Mouse (Mus musculus) MEL (cell line): ENCODE results near the gene D1Ertd622e. TPM values are rescaled to one million over a fixed set of nuclear protein-coding genes. Genes with fewer than 3 reads are reported as not detected.
A peak's percentile ranks its signal among the peaks of the same experiment; 100 is the strongest.

Experiments
- DNase-seq: peaks from one replicate; pipeline ENCODE4 v3.0.0; 2011; ENCODE audit warnings: low read depth, low spot score
- H3K27ac ChIP-seq: 2 replicates; pipeline ENCODE4 v1.5.1; 2012; ENCODE audit warnings: low read depth, mild to moderate bottlenecking, control low read depth, low read length, moderate library complexity; ENCODE audit not compliant: control insufficient read depth
- H3K27me3 ChIP-seq, 2 experiments: fragments of 150-350 bp in 1 of 2; sonication (generic) in 1 of 2; 2 replicates each; pipeline ENCODE4 v1.6.1; 2012; ENCODE audit warnings: low read length in 2 of 2, mild to moderate bottlenecking in 2 of 2, improper control_type of control experiment in 1 of 2, moderate library complexity in 1 of 2; ENCODE audit not compliant: insufficient read depth in 2 of 2, control insufficient read depth in 1 of 2
- H3K36me3 ChIP-seq, 2 experiments: 2 replicates each; pipeline ENCODE4 v1.6.1; 2012 to 2014; ENCODE audit warnings: low read length in 2 of 2, improper control_type of control experiment in 1 of 2, inconsistent platforms in 1 of 2, mild to moderate bottlenecking in 1 of 2; ENCODE audit not compliant: insufficient read depth in 2 of 2, control insufficient read depth in 1 of 2
- H3K4me1 ChIP-seq, 2 experiments: fragments of 150-350 bp in 1 of 2; sonication (generic) in 1 of 2; 2 replicates each; pipeline ENCODE4 v1.6.1; 2012; ENCODE audit warnings: low read length in 2 of 2, improper control_type of control experiment in 1 of 2, mild to moderate bottlenecking in 1 of 2; ENCODE audit not compliant: insufficient read depth in 2 of 2, control insufficient read depth in 1 of 2
- H3K4me3 ChIP-seq, 2 experiments: fragments of 150-350 bp in 1 of 2; sonication (generic) in 1 of 2; 2 replicates each; pipeline ENCODE4 v1.5.1; 2012; ENCODE audit warnings: low read depth in 2 of 2, low read length in 2 of 2, mild to moderate bottlenecking in 2 of 2, moderate library complexity in 2 of 2, control low read depth in 1 of 2, improper control_type of control experiment in 1 of 2; ENCODE audit not compliant: control insufficient read depth in 1 of 2, insufficient read depth in 1 of 2
- H3K79me2 ChIP-seq: 2 replicates; pipeline ENCODE4 v1.6.1; 2012; ENCODE audit warnings: mild to moderate bottlenecking, low read length, moderate library complexity; ENCODE audit not compliant: control insufficient read depth, poor library complexity, insufficient read depth
- H3K9ac ChIP-seq: 2 replicates; pipeline ENCODE4 v1.6.1; 2012; ENCODE audit warnings: low read depth, mild to moderate bottlenecking, control low read depth, low read length, moderate library complexity; ENCODE audit not compliant: control insufficient read depth, poor library complexity, severe bottlenecking
- H3K9me3 ChIP-seq: fragments of 150-350 bp; sonication (generic); replicated peaks from 2 replicates; pipeline ENCODE4 v1.6.1; 2012; ENCODE audit warnings: mild to moderate bottlenecking, low read length, improper control_type of control experiment, moderate library complexity; ENCODE audit not compliant: insufficient read depth
- BHLHE40 ChIP-seq: IDR thresholded peaks from 2 replicates; pipeline ENCODE4 v1.6.1; 2012; ENCODE audit warnings: low read depth, mild to moderate bottlenecking, inconsistent platforms, low read length, improper control_type of control experiment, borderline replicate concordance
- CHD1 ChIP-seq: IDR thresholded peaks from 2 replicates; pipeline ENCODE4 v1.6.1; 2012; ENCODE audit warnings: low read depth, mild to moderate bottlenecking, inconsistent platforms, low read length, improper control_type of control experiment
- E2F4 ChIP-seq: IDR thresholded peaks from 2 replicates; pipeline ENCODE4 v1.6.1; 2011; ENCODE audit warnings: low read depth, low read length, improper control_type of control experiment, borderline replicate concordance
- ELF1 ChIP-seq: IDR thresholded peaks from 2 replicates; pipeline ENCODE4 v1.6.1; 2014; ENCODE audit warnings: low read depth, mild to moderate bottlenecking, inconsistent platforms, low read length, improper control_type of control experiment, moderate library complexity
- EP300 ChIP-seq, 2 experiments: IDR thresholded peaks; 2 replicates each; pipeline ENCODE4 v1.6.1; 2011; ENCODE audit warnings: improper control_type of control experiment in 2 of 2, low read length in 2 of 2, low read depth in 1 of 2, mild to moderate bottlenecking in 1 of 2
- ETS1 ChIP-seq: IDR thresholded peaks from 2 replicates; pipeline ENCODE4 v1.6.1; 2012; ENCODE audit warnings: low read depth, mild to moderate bottlenecking, inconsistent platforms, low read length, improper control_type of control experiment, moderate library complexity
- JUND ChIP-seq: IDR thresholded peaks from 2 replicates; pipeline ENCODE4 v1.6.1; 2011; ENCODE audit warnings: low read depth, mild to moderate bottlenecking, improper control_type of control experiment, low read length
- MAZ ChIP-seq: IDR thresholded peaks from 2 replicates; pipeline ENCODE4 v1.6.1; 2012; ENCODE audit warnings: low read depth, mild to moderate bottlenecking, inconsistent platforms, low read length, improper control_type of control experiment
- MYB ChIP-seq: IDR thresholded peaks from 2 replicates; pipeline ENCODE4 v1.6.1; 2011; ENCODE audit warnings: mild to moderate bottlenecking, low read depth, low read length, improper control_type of control experiment
- MYC ChIP-seq: IDR thresholded peaks from 2 replicates; pipeline ENCODE4 v1.6.1; 2011; ENCODE audit warnings: low read depth, mild to moderate bottlenecking, low read length, improper control_type of control experiment, moderate library complexity
- POLR2AphosphoS2 ChIP-seq: IDR thresholded peaks from 2 replicates; pipeline ENCODE4 v1.6.1; 2011; ENCODE audit warnings: low read length, improper control_type of control experiment
- RCOR1 ChIP-seq: IDR thresholded peaks from 2 replicates; pipeline ENCODE4 v1.6.1; 2012; ENCODE audit warnings: low read depth, mild to moderate bottlenecking, inconsistent platforms, low read length, improper control_type of control experiment
- SIN3A ChIP-seq: IDR thresholded peaks from 2 replicates; pipeline ENCODE4 v1.6.1; 2012; ENCODE audit warnings: low read length, improper control_type of control experiment, inconsistent platforms
- TBP ChIP-seq: IDR thresholded peaks from 2 replicates; pipeline ENCODE4 v1.8.0; 2011; ENCODE audit warnings: low read depth, low read length, improper control_type of control experiment
- TCF12 ChIP-seq: IDR thresholded peaks from 2 replicates; pipeline ENCODE4 v1.6.1; 2014; ENCODE audit warnings: low read depth, mild to moderate bottlenecking, inconsistent platforms, low read length, improper control_type of control experiment, moderate library complexity
- UBTF ChIP-seq: IDR thresholded peaks from 2 replicates; pipeline ENCODE4 v1.6.1; 2012; ENCODE audit warnings: low read depth, mild to moderate bottlenecking, inconsistent platforms, low read length, improper control_type of control experiment, moderate library complexity, borderline replicate concordance; ENCODE audit not compliant: insufficient read depth
- USF1 ChIP-seq: IDR thresholded peaks from 2 replicates; pipeline ENCODE4 v1.6.1; 2014; ENCODE audit warnings: low read depth, mild to moderate bottlenecking, inconsistent platforms, low read length, improper control_type of control experiment, moderate library complexity
- USF2 ChIP-seq, 2 experiments: IDR thresholded peaks; 2 replicates each; pipeline ENCODE4 v1.6.1; 2011 to 2012; ENCODE audit warnings: improper control_type of control experiment in 2 of 2, low read length in 2 of 2, borderline replicate concordance in 1 of 2, inconsistent platforms in 1 of 2, low read depth in 1 of 2, mild to moderate bottlenecking in 1 of 2; ENCODE audit not compliant: insufficient read depth in 1 of 2
- ZC3H11A ChIP-seq: IDR thresholded peaks from 2 replicates; pipeline ENCODE4 v1.6.1; 2012; ENCODE audit warnings: low read depth, mild to moderate bottlenecking, inconsistent platforms, low read length, improper control_type of control experiment
- ZKSCAN1 ChIP-seq: IDR thresholded peaks from 2 replicates; pipeline ENCODE4 v1.6.1; 2012; ENCODE audit warnings: low read depth, mild to moderate bottlenecking, inconsistent platforms, low read length, improper control_type of control experiment, moderate library complexity
- polyA plus RNA-seq, 2 experiments: library from polyadenylated mRNA; stranded (reverse) in 1 of 2; unstranded in 1 of 2; fragments of >175 nt in 1 of 2; fragments of >200 nt in 1 of 2; gene quantifications; 2 replicates each; pipeline versions ENCODE4 v1.2.1 to v1.2.4; 2012; ENCODE audit warnings: low replicate concordance in 2 of 2, low read depth in 1 of 2; ENCODE audit not compliant: insufficient read length in 2 of 2, insufficient read depth in 1 of 2, missing spikeins in 1 of 2
- total RNA-seq: library from RNA; depleted of rRNA; stranded (reverse); fragments of 300-350 nt; gene quantifications from 2 replicates; pipeline ENCODE4 v1.2.3, GENCODE M21; 2012

The D1Ertd622e gene
- total and polyA plus RNA-seq, 3 experiments = 26.8 to 53.9 (median 46.5) TPM

GRCm38 (mm10) chr1:97600371-97600770 is 61.5 kb downstream of the D1Ertd622e start:
- no peaks in the 10 kb centered on the region for H3K27me3 ChIP-seq
- 0 out of 4 replicates have a peak, but pooled peaks of 1 of the 2 experiments have one; percentile 28 for TF ChIP-seq EP300 (IDR thresholded peaks at IDR 0.05; ENCODE audit: low read depth in 1 of 2, low read length in 2 of 2)
- no peak for TF ChIP-seq ETS1
- no peak for TF ChIP-seq SIN3A
- no peak for TF ChIP-seq USF1
- TF ChIP-seq ZC3H11A = no peak
- peak; percentile 22; the same call in 1 of the 2 replicates for TF ChIP-seq TCF12
- TF ChIP-seq, all 39 proteins: peak for 2
- Histone ChIP-seq H3K4me3 (no peak overlapping the region), H3K36me3 (no peaks in the 10 kb centered on the region; a peak in 1 of 4 replicates), H3K79me2 (no peaks in the 10 kb centered on the region), H3K9ac (no peak overlapping the region), H3K9me3 (no peaks in the 10 kb centered on the region), H3K27ac (no peak overlapping the region), H3K4me1 (peaks cover 0 to 5% of the 10 kb centered on the region in 2 experiments; a peak in 1 of 4 replicates)
- DNase-seq = no peak

GRCm38 (mm10) chr1:97599101-97599500 is 62.8 kb downstream of the D1Ertd622e start:
- TF ChIP-seq MYC (no peak), MAZ (no peak), CHD1 (no peak), ZKSCAN1 (no peak), BHLHE40 (no peak), TCF12 (no peak), ELF1 (no peak), UBTF (no peak), POLR2AphosphoS2 (no peak), USF2 (IDR thresholded peaks at IDR 0.05; ENCODE audit: borderline replicate concordance in 1 of 2, insufficient read depth in 1 of 2, low read depth in 1 of 2, low read length in 2 of 2) (no peak), E2F4 (no peak), ETS1 (no peak), USF1 (no peak), SIN3A (no peak), JUND (no peak), TBP (no peak), RCOR1 (no peak), MYB (no peak)
- Histone ChIP-seq H3K4me3 (no peak overlapping the region), H3K9ac (no peak overlapping the region), H3K36me3 (no peaks in the 10 kb centered on the region; a peak in 1 of 4 replicates), H3K27me3 (no peaks in the 10 kb centered on the region), H3K4me1 (peaks cover 0 to 5% of the 10 kb centered on the region in 2 experiments; a peak in 1 of 4 replicates), H3K79me2 (no peaks in the 10 kb centered on the region), H3K27ac (no peak overlapping the region), H3K9me3 (no peaks in the 10 kb centered on the region)
- no peak for DNase-seq
